Mouse (Mus musculus) kidney, postnatal 25 days (tissue): Measurements from ENCODE around the gene Tsks.
A peak's percentile ranks its signal among the peaks of the same experiment; 100 is the strongest.

Experiments
- DNase-seq, 2 experiments: peaks; one replicate each; pipeline ENCODE4 v3.0.0; 2021; ENCODE audit warnings: mixed read lengths in 2 of 2

The Tsks gene

DNA sequence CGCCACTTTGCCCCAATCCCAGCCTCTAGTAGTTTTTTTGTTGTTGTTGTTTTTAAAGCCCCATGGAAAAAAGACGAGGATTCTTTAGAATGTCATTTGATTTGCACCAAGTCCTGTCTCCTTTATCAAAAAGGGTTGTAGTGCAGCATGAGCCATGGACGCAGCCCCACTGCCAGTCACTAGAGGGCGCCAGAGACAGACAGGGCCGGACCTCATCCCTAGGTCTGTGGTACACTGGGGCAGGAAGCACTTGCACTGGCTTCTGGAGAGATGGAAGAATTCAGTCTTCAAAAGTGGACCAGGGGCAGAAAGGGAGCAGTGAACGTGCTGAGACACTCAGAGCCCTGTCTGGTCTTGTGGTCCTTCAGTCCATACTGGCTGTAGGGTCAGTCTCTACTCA, 40.1 kb downstream of the Tsks start:
- DNase-seq = peak; percentile 87 to 94

DNA sequence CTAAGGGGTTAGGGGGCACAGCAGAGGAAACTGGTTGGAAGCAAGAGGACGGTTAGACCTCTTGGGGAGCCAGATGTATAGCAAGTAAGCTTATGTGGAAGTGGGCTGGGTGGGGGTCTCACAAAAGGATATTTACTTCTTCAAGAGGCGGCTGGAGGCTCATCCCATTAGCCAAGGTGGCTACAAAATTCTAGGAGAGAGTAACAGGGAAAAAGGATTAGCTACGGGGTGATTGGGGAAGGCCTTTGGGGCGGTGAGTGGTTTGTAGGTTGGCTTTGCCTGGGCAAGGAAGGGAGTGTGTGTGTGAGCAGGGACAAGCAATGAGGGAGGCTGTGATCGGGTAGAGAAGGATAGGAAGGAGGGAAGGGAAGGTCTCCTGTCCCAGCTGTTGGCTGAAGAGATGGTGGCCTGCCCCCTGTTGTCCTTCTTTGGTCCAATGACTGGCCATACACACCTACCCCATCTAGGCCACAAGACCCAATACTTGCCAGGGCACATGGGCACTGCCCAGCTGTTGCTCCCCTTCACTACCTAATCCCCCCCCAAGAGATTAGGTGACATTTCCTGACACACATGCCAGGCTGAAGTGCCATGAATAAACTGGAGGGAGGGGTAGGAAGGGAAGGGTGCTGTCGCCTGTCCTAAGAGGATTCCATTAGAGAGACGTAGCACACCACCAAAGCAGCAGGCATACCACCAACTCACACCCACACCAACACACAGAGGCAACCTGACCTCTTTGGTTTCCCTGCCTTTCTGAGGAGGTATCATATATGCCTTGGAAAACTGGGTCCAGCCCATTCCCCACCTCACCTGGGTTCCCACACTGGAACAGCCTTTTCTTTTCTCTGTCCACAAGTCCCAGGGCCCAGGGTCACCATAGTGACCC, 41.2 kb downstream of the Tsks start:
- no peak for DNase-seq

DNA sequence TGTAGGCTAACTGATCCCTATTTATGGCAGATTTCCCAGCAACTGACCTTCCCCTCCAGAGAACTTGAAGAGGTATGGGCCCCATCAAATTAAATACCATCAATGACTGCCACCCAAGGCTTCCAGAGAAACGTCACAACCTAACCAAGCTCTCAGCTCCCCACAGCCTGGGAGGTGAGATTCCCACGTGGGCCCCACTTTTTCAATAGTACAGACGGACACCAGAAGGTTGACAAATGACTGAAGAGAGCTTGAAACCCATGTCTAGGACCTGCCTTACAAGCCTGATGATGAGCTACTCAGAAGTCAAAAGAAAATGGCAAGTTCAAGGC, 41.8 kb downstream of the Tsks start:
- DNase-seq = no peak

DNA sequence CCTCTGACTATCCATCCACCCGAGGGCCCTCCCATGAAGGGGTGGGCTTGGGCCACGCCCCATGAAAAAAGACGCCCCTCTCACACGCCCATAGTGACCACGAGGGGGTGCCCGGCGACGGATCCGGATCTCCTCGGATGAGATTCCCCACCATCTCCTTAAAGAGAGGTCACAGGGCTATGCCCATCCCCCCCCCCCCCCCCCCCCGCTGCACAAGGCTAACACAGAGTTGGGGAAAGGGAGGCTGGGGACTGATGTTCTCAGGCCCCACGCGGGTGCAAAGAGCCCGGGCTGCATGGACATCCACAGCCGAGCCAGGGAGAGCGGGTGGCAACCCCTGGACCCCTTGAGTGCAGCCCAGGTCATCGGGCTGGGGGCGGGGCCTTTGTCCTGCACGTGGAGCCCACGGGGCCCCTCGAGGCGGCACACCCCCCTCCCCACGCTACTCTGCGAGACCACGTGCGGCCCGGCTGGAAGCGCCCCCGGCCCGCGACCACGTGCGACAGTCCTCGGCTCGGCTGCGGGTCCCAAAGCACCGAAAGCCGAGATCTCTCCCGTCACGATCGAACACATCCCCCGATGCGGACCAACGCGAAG, 42.7 kb downstream of the Tsks start:
- DNase-seq = peak; percentile 64 to 84

DNA sequence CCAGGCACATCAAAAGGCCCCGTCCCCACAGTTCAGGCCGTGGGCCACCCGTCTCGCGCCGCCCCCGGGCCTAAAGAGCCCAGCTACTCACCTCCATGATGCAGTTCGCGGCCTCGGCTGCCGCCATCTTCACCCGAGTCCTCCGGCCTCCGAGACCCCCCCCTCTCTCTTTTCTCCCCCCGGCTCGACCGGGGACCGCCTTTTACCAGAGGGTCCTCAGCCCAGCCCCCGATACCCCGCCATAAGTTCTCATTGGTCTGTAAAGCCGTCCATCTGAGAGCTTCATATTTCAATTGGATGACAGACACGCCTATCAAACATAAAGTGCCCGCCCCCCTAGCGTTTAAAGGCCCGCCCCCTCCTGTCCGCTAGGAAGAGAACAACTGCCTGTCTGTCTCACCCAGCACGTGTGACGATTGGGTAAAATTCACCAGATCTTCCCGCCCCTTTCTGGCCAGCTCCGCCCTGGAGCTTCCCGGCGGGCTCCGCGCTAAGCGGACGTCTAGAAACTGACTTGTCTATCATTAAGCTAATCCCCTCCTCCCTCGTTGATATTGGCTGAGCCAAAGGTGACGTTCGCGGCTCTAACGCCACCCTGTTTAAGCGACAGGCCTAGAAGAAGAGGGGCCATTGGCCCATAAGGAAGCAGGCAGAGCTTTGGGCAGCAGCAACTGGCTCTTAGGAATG, 43.3 kb downstream of the Tsks start, which contains the start of gene Prmt1:
Prmt1 (minus strand) TSS at position 377 of the 687 bp plus-strand sequence.
- DNase-seq = peak; percentile 96 to 99

DNA sequence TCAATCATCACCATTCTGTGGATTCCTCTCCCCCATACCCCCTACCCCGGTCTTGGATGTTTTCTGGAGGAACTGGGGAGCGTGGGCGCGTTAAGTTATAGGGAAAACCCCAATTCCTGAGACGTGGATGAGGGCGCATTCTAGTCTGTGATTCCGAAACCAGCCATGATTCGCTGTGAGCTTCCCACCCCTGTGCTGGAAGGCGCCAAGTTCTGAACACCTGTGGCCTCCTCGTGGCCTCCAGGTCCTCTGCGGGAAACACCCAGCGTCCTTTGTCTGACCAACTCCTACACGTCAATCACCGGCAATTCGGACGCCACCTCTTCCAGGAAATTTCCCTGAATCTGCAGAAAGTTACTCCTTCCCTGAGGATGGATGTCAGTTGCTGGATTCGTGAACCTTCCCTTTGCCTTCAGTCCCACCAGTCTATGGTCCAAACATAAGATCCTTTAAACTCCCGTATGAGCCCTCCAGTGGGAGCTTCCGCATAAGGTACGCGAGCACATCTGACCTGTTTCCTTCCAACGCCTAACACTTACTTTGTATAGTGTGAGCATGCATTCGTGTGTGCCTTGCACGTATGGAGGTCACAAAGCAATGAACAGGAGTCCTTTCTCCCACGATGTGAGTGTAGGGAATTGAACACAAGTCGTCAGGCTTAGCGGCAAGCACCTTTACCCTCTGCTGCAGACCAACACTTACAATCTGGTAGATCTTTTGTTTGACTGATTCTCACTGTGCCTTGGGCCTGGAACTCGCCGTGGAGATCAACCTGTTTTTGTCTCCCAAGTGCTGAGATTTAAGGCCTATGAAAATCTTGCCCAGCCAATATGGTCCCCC, 44.1 kb downstream of the Tsks start:
- no peak for DNase-seq

DNA sequence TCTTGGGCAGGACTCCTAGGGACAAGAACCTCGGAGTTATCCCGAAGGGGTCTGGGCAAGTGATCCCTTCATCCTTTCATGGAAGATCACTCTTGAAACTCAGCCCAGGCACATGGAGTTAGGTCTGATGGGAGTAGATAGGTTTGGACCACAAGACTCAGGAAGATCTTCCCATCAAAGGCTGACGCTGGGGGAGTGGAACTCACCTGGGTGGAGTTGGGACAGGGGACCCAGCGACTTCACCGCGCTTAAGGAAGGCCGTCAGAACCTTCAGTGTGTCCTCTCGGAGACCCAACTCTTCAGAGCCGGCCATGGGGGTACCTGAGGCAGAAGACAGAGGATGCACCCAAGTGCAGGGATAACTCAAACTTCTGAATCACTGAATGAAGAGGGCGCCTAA, 53.7 kb downstream of the Tsks start:
- no peak for DNase-seq

DNA sequence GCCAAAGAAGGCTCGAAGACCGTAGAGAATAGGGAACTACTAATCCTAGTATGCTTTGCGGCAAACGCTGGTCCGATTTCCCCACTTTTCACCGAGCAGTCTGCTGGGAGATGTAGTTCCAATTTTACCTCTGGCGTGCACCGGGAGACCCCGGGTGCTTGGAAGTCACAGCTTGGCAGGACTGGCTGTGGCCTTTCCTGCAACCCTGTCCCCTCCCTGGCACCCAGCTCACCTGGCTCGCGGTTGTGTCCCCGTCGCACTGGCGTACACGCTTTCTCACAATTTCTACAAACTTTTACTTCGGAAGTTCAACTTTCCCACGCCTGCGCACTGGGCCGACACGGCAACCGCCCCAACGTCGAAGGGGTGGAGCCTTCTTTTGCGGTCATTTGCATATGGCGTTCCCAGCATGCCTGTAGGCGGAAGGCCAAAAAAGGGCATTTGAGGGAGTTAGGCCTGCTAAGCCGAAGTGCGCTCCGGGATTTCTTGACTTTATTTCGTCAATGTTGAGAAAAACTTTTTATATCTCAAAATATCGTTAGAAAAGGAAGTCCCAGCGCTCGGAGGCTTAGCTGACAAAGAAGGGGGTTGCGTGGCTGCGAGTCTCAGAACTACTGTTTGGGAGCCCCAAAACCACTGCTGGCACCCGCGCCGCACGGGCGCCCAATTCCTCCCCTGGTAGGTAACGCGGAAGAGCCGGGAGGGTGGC, 54.4 kb downstream of the Tsks start, which contains the start of gene Irf3:
Irf3 (plus strand) TSS at position 418 of the 709 bp plus-strand sequence.
- DNase-seq = peak; percentile 98 to 99

DNA sequence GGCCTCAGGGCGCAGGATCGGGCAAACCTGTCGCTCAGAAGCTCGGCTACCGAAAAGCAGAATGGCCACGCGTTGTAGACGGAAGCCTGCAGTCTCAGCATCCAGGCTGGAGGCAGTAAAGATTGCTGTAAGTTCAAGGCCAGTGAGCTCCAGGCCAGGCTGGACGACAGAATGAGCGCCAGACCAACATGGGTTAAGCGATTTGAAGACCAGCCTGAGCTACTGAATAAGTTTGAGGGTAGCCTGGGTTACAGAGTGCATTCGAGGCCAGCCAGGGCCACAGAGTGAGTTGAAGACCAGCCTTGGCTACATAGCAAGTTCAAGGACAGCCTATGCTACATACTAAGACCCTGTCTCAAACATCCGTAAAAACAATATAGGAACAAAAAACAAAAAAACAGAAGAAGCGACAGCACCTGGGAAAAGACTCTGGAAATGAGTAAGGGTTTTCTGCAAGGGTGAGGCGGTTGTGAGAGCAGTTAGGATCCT, 55.0 kb downstream of the Tsks start:
- no peak for DNase-seq

DNA sequence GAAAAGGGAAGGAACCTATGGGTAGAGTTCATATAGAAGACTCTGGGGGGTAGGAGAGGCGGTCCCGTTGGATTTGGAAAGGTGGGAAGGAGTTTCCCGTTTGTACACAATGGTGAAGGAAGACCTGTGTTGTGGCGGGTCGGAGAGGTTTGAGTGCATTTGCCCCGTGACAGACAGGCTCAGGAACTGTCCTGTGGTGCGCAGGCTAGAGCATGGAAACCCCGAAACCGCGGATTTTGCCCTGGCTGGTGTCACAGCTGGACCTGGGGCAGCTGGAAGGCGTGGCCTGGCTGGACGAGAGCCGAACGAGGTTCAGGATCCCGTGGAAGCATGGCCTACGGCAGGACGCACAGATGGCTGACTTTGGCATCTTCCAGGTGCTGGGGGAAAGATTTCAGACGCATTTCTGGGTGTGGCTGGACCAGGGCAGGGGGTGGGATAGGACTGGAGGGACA, 55.5 kb downstream of the Tsks start, which contains the start of gene Bcl2l12:
Bcl2l12 (minus strand) TSS at position 212 of the 455 bp plus-strand sequence.
- DNase-seq = peak; percentile 82 to 91

DNA sequence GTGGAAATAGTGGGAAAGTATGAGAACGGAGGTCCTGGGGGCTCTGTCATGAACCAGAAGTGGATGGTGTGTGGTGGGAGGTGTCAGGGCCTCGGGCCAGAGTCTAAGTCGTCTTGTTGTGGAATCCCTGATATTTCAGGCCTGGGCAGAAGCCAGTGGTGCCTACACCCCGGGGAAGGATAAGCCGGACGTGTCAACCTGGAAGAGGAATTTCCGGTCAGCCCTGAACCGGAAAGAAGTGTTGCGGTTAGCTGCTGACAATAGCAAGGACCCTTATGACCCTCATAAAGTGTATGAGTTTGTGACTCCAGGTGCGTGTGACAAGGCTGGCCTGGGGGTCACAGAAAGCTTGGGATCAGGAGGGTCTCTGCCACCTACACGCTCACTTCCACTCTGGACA, 56.7 kb downstream of the Tsks start:
- peak; percentile 44 to 67 for DNase-seq

DNA sequence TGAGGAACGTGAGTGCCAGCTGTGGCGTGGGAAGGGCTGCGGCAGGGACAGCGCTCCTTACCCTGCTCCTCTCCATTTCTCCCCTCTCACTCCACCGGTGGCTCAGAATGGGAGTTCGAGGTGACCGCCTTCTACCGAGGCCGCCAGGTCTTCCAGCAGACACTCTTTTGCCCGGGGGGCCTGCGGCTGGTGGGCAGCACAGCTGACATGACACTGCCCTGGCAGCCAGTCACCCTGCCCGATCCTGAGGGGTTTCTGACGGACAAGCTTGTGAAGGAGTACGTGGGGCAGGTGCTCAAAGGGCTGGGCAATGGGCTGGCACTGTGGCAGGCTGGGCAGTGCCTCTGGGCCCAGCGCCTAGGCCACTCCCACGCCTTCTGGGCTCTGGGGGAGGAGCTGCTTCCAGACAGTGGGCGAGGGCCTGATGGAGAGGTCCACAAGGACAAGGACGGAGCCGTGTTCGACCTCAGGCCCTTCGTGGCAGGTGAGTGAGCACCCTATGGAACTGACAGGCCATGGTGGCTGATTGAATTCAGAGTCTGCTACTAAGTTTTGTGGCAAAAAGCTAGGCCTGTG, 57.6 kb downstream of the Tsks start:
- DNase-seq = peak in 1 of 2 experiments; percentile 64

DNA sequence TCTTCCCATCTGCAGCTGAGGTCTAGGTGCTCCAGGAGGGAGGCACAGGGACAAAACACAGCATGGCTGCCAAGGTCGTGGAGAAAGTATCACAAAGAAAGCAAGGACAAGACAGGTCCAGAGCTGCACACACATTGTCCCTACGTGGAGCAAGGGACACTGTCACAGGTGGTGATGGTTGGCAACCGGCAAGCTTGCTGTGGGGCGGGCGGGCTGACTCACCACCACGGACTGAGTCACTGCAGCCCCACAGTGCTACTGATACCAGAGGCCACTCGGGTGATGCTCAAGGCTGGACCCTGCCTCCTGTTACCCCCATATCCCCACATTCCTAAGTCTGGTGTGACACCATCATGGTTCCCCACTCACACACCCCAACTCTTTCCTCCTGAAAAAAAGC, 59.4 kb downstream of the Tsks start:
- no peak for DNase-seq

DNA sequence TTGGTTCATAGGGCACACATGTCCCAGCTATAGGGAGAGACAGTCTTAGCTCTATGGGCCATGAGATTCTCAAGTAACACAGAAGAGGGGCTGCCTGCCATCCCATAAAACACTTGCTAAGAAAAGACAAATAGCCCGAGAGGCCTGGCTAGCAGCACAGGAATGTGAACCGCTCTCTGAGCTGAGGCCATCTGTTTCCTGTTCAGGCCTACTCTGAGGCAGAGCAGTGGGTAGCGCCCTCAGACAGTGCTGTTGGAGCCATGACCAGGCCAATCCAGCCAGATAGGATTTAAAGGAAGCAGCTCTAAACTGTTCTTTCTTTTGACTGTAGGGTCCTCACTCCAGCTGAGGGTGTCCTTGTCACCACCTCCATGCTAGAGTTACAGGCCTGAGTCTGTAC, 61.5 kb downstream of the Tsks start:
- DNase-seq = no peak

DNA sequence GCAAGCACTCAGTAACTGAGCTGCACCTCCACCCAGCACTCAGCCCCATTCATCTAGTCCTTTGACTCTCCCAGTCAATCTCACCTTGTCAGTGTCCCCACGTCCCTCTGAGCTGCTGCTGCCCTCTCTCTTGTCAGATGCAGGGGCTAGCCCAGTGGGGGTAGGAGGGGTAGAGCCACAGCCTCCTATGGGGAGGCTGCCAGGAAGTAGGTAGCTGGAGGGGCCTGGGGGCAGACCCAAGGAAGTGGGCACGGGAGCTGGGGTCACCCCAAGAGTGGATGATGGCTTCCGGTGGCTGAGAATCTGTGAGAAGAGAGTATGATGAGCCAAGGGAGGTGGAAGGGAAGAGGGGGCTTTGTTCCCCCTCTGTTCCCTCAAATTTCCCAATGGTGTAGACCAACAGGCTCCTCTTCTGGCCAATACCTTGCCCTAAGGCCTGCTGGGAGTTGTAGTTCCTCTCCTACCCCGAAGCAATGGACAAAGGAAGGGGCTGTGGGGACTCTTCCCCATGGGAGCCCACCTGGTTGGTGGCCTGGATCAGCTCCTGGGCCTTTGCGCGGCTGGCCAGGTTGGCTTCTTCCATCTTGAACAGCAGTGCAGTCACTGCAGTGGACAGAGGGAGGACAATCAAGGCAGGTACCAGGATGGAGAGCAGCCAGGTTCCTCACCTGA, 62.5 kb downstream of the Tsks start:
- no peak for DNase-seq

DNA sequence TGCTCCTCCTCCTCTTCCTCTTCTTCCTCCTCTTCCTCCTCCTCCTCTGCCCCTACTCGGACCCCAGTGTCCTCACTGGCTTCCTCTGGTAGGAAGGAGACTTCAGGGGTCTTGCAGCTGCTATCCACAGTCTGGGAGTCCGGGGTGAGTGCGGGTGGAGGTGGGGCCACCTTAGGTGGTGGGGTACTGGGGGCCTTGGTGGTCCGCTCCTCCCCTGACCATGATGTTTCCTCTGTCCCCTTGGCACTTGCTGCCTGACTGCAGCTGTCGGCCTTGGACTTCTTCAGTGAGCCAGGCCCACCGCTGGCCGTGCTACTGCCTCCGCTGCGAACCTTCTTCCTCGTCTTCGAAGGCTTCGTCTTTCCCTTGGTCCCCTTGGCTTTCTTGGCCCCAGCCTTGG, 63.5 kb downstream of the Tsks start:
- DNase-seq = no peak

DNA sequence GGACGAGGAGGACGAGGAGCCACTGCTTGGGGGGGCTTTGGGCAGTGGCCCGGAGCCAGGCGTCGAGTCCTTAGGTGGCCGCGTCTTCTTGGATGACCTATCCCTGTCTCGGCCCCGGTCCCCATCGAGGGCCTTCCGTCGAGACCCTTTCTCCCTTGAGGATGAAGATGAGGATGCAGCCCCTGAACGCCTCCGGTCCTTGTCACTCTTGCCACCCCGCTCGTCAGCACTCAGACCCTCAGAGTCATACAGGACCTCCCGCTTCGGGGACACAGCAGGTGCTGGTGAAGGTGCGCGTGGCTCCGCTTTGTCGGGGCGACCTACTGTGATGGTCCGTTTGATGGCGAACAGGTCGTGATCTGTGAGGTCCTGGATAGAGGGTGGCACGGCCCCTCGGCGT, 64.1 kb downstream of the Tsks start:
- no peak for DNase-seq
